Comparison of ENCODE assay signal across 16 mouse cellular contexts in the genomic region with DNA sequence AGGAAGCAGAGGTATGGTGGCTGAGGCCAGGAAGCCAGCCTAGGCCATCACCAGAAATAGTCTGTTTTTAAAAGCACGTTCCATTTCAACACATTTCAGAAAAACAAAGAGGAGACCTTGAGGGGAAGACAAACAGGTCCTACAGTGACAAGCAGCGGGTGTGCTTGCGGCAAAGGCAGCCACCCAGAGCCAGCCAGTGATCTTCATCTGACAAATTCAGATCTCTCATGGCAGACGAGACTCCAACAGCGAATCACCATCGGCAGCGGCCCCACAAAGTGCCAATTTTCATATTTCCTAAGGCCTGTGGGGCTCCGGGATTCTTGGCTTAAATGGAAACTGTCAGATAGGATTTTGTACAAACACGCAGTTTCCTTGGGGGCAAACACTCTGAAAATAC. TPM values are rescaled to one million over a fixed set of nuclear protein-coding genes. Genes with fewer than 3 reads are reported as not detected.
DNase-seq lines count a peak whose midpoint lies in the region; ATAC-seq and TF ChIP-seq lines count a peak whose summit lies in the region.
"Had no signal": no experiment of that assay in that cellular context is flagged by ENCODE, and none has a peak within 500 bp of the region (broad histone marks: within the 10 kb centered on the region; RNA-seq: fewer than 3 reads in every experiment).

No protein-coding gene starts in this region.

- DNase-seq in adrenal gland, postnatal 10 days: peak; percentile 36
- DNase-seq in adrenal gland, postnatal 4 days (ENCODE audit: low spot score in 2 of 2): no peak
- DNase-seq in midbrain, embryonic 11.5 days (ENCODE audit: low spot score, missing footprints): no peak
- DNase-seq in left cerebral cortex, adult 2 months (ENCODE audit: extremely low spot score in 1 of 2, low spot score in 2 of 2): no peak
- DNase-seq in cerebellum, postnatal 4 days (ENCODE audit: low spot score in 2 of 2): no peak
- DNase-seq: cerebellum, adult 11 months; heart, adult 11 months; layer of hippocampus, postnatal 36 days; liver, embryonic 13.5 days; lung, postnatal 14 days; thymus, postnatal 25 days had no signal

- H3K27ac ChIP-seq in midbrain, embryonic 12.5 days (replicated peaks): peak overlapping the region; percentile 39; the same call in 1 of the 2 replicates
- H3K27ac ChIP-seq in midbrain, embryonic 11.5 days (ENCODE audit: low read depth, low read length): no peak overlapping the region
- peak overlapping the region; percentile 35; the same call in 1 of the 2 replicates for H3K27ac ChIP-seq in embryonic facial prominence, embryonic 15.5 days (replicated peaks)
- H3K27ac ChIP-seq in midbrain, embryonic 15.5 days: peak overlapping the region; percentile 45
- H3K27ac ChIP-seq in left cerebral cortex, adult 2 months: no peak overlapping the region
- H3K27ac ChIP-seq: kidney, postnatal 0 days; liver, embryonic 13.5 days had no signal

- TF ChIP-seq CTCF in left cerebral cortex, adult 2 months (IDR thresholded peaks at IDR 0.05): no peak

- H3K9ac ChIP-seq in midbrain, embryonic 12.5 days (replicated peaks): no peak overlapping the region
- H3K9ac ChIP-seq in midbrain, embryonic 11.5 days (ENCODE audit: low read length): no peak overlapping the region
- no peak overlapping the region for H3K9ac ChIP-seq in embryonic facial prominence, embryonic 15.5 days
- H3K9ac ChIP-seq in midbrain, embryonic 15.5 days: no peak overlapping the region
- H3K9ac ChIP-seq: liver, embryonic 13.5 days had no signal

- no peaks in the 10 kb centered on the region for H3K9me3 ChIP-seq in midbrain, embryonic 12.5 days
- H3K9me3 ChIP-seq in midbrain, embryonic 11.5 days (ENCODE audit: control insufficient read depth, low read length): no peaks in the 10 kb centered on the region
- H3K9me3 ChIP-seq in embryonic facial prominence, embryonic 15.5 days (replicated peaks): no peaks in the 10 kb centered on the region
- no peaks in the 10 kb centered on the region for H3K9me3 ChIP-seq in midbrain, embryonic 15.5 days
- H3K9me3 ChIP-seq: G1E; liver, embryonic 13.5 days had no signal

- H3K4me3 ChIP-seq in midbrain, embryonic 12.5 days: no peak overlapping the region
- H3K4me3 ChIP-seq in midbrain, embryonic 11.5 days (ENCODE audit: low read depth, low read length): no peak overlapping the region
- no peak overlapping the region for H3K4me3 ChIP-seq in embryonic facial prominence, embryonic 15.5 days (replicated peaks)
- no peak overlapping the region for H3K4me3 ChIP-seq in midbrain, embryonic 15.5 days
- no peak overlapping the region for H3K4me3 ChIP-seq in left cerebral cortex, adult 2 months
- H3K4me3 ChIP-seq: liver, embryonic 13.5 days had no signal

- peaks cover 47% of the 10 kb centered on the region for H3K4me1 ChIP-seq in midbrain, embryonic 12.5 days
- H3K4me1 ChIP-seq in midbrain, embryonic 11.5 days (ENCODE audit: control insufficient read depth, insufficient read depth, low read length): peaks cover 6% of the 10 kb centered on the region
- peaks cover 81% of the 10 kb centered on the region for H3K4me1 ChIP-seq in embryonic facial prominence, embryonic 15.5 days
- peaks cover 60% of the 10 kb centered on the region for H3K4me1 ChIP-seq in midbrain, embryonic 15.5 days

- ATAC-seq in midbrain, embryonic 12.5 days (ENCODE audit: low FRiP score, low read depth): no peak
- ATAC-seq in midbrain, embryonic 11.5 days (ENCODE audit: low FRiP score): no peak
- no peak for ATAC-seq in embryonic facial prominence, embryonic 15.5 days (ENCODE audit: insufficient number of reproducible peaks, low FRiP score, low TSS enrichment, low read depth)
- ATAC-seq in midbrain, embryonic 15.5 days (replicated peaks): no peak

- no peaks in the 10 kb centered on the region for H3K36me3 ChIP-seq in midbrain, embryonic 12.5 days
- H3K36me3 ChIP-seq in midbrain, embryonic 11.5 days (ENCODE audit: control insufficient read depth, insufficient read depth, low read length): no peaks in the 10 kb centered on the region
- no peaks in the 10 kb centered on the region for H3K36me3 ChIP-seq in embryonic facial prominence, embryonic 15.5 days
- H3K36me3 ChIP-seq in midbrain, embryonic 15.5 days (replicated peaks): no peaks in the 10 kb centered on the region
- H3K36me3 ChIP-seq: G1E; liver, embryonic 13.5 days had no signal

- no peak overlapping the region for H3K4me2 ChIP-seq in midbrain, embryonic 12.5 days (replicated peaks)
- no peak overlapping the region for H3K4me2 ChIP-seq in midbrain, embryonic 11.5 days
- no peak overlapping the region for H3K4me2 ChIP-seq in embryonic facial prominence, embryonic 15.5 days (replicated peaks)
- 0 out of 2 replicates have a peak overlapping the region, but pooled peaks have one; percentile 14 for H3K4me2 ChIP-seq in midbrain, embryonic 15.5 days
- H3K4me2 ChIP-seq: liver, embryonic 13.5 days had no signal

- 71% methylated on average over 9 of the region's 9 CpGs for WGBS in midbrain, embryonic 12.5 days
- 69% methylated on average over 9 of the region's 9 CpGs for WGBS in midbrain, embryonic 11.5 days
- 33% methylated on average over 9 of the region's 9 CpGs for WGBS in embryonic facial prominence, embryonic 15.5 days
- WGBS in midbrain, embryonic 15.5 days: 31% methylated on average over 9 of the region's 9 CpGs

- intact Hi-C loops in left cerebral cortex, adult 2 months (cut with DNase I): no loop called here

- no peaks in the 10 kb centered on the region for H3K27me3 ChIP-seq in midbrain, embryonic 12.5 days
- no peaks in the 10 kb centered on the region for H3K27me3 ChIP-seq in midbrain, embryonic 11.5 days (ENCODE audit: control insufficient read depth, insufficient read depth, low read length)
- no peaks in the 10 kb centered on the region for H3K27me3 ChIP-seq in embryonic facial prominence, embryonic 15.5 days
- H3K27me3 ChIP-seq in midbrain, embryonic 15.5 days (replicated peaks): no peaks in the 10 kb centered on the region

RNA-seq across cellular contexts. Expression of gene Dlg5, which starts 31.3 kb away (rescaled TPM):
- total RNA-seq in adrenal gland, postnatal 10 days (2021): 10 to 100 TPM; 31.9 to 37.6 TPM
- total RNA-seq in adrenal gland, postnatal 4 days (2021): 10 to 100 TPM; 64.4 to 70.4 TPM
- 18.6 and 19.0 TPM in 2 replicates for polyA plus RNA-seq in midbrain, embryonic 12.5 days (2016; fragmentation: Nextera tagmentation; extraction: Ambion mirVana)
- polyA plus RNA-seq in midbrain, embryonic 11.5 days (2014; fragmentation: Nextera tagmentation; extraction: Ambion mirVana): 19.3 and 20.5 TPM in 2 replicates
- 20.3 and 22.1 TPM in 2 replicates for polyA plus RNA-seq in embryonic facial prominence, embryonic 15.5 days (2015; fragmentation: Nextera tagmentation; extraction: Ambion mirVana)
- polyA plus RNA-seq in midbrain, embryonic 15.5 days (2015; fragmentation: Nextera tagmentation; extraction: Ambion mirVana): 21.9 and 22.9 TPM in 2 replicates
- total RNA-seq in left cerebral cortex, adult 2 months (2021): 10 to 100 TPM; 31.6 to 41.9 TPM

Comparison
In these comparisons a context has a peak if more than half of its experiments do, and no peak if none do; other contexts are left out.
1. H3K27ac ChIP-seq: peak in midbrain, embryonic 12.5 days (single experiment), embryonic facial prominence, embryonic 15.5 days (single experiment) and midbrain, embryonic 15.5 days (single experiment); none in midbrain, embryonic 11.5 days (single experiment) and left cerebral cortex, adult 2 months (single experiment).